Mouse (Mus musculus): ENCODE results near the gene Coa4.
A peak's percentile ranks its signal among the peaks of the same experiment; 100 is the strongest.
"Not testable (repeated sequence)": the region's sequence is repeated elsewhere in the genome, so short reads cannot be mapped to it uniquely, and the experiment has no call there.

Coa4 gene

GRCm38 (mm10) chr7:100559331-100559730, 22.5 kb downstream of the Coa4 start:
- DNase-seq (ENCODE audit: extremely low spot score, low read depth, low spot score), result no peak

DNA sequence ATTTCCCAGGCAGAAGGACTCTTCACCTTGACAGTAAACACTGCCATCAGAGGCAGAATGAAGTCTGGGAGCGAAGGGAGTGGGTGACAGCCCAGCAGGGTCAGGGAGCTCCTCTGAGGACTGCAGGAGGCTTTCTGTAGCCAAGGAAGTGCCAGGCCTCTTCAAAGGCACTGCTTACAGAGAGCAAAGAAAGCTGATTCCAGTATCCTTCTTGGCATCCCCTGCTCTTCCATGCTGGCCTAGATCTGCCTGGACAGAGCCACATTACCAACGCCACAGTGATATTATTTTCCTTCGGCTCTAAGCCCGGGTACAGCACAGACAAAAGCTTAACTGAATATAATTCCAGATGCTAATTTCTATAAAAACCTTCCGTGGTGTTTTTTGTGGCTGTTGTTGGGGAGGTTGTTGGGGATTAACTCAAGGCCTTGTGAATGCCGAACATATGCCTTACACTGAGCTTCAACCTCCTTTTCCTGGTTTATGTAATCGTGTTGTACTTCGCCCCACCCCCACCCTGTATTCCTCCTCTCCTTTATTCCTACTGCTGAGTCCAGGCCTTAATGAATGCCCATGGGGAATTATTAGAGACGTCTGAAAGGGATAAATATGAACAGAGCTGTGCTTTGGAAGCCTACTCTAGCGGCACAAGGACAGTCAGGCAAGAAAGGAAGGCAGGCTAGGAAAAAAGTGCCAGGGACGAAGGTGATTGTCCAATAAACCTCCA, 25.2 kb downstream of the Coa4 start:
- DNase-seq (ENCODE audit: extremely low spot score, low read depth, low spot score), result no peak

DNA sequence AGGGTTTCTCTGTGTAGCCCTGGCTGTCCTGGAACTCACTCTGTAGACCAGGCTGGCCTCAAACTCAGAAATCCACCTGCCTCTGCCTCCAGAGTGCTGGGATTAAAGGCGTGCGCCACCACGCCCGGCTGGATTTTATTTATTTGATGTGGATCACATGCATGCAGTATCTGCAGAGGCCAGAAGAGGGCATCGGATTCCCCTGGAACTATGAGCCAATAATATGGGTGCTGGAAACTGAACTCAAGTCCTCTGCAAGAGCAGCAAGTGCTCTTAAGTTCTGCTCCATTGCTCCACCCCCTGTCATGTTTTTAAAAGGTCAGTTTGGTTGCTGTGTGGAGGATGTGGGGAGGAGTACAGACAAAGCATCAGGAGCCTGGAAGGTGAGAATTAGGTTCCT, 30.4 kb downstream of the Coa4 start:
- DNase-seq (ENCODE audit: extremely low spot score, low read depth, low spot score), result not testable (repeated sequence)

- no peak for DNase-seq (ENCODE audit: extremely low spot score, low read depth, low spot score)
These were observed 33.0 kb downstream of the Coa4 start for GRCm38 (mm10) chr7:100569907-100570306.

DNA sequence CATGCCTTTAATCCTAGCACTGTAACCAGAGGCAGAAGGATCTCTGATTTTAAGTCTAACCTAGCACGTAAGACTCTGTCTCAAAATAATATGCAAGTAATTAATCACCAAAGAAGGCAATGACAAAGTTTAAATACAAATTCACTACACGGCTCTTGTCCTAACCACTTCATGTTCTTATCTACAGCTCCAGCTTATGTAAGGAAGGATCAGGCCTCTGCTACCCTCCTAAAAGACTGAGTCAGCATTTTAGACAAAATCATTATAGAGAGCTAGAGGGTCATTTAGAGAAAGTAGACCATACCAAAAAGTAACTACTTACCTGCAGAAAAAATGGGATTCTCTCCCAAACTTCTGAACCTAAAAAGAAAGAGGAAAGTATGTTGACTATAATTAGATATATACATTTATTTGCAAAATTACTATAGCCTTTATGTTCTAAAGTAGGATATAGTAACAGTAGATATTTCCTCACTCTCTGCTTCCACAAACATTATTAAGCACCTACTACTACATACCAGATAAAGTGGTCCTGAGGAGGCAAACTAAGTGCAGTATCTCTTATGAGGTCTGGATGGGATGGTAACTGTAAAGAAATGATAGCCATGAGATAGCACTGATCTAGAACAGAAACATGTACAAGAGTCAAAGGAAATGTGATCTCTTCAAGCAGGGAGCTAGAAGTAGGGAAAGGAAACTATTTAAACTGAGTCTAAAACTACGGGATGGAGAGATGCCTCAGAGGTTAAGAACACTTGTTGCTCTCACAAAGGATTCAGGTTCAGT, 34.3 kb downstream of the Coa4 start:
- DNase-seq (ENCODE audit: extremely low spot score, low read depth, low spot score), result no peak

DNA sequence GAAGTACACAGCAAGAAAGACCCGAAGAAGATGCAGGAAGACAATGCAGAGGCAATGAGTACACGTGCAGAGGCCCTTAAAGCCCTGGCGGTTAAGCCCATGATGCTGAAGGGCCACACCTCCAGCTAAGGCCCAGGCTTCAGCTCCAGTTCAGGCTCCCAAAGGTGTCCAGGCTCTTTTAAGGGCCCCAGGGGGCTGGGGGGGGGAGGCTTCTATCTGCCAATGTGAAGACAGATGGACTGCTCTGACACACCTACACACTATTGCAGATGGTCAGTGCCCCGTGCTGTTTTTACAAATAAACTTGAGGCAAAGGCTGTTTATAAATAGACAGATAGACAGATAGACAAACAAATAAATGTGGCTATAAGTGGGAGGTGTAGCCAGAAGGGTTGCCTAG, 35.2 kb downstream of the Coa4 start:
- DNase-seq (ENCODE audit: extremely low spot score, low read depth, low spot score), result no peak

DNA sequence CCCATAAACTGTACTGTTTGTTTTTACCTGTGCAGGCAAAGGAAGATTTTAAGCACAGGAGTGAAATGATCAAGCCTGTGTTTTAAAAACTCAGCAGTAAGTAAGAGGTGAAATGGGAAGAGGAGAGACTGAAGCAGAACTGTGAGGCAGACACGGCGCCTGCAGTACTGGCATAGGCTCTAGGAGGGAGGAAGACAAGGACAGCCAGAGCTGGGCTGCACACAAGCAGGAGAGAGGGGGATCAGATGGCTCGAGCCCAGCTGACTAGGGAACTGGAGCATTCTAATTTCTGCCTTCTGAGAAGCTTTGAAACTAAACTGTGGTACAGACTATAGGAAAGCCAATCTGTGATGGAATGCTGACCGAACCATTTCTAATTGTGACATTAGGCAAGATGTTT, 35.8 kb downstream of the Coa4 start:
- no peak for DNase-seq (ENCODE audit: extremely low spot score, low read depth, low spot score)

DNA sequence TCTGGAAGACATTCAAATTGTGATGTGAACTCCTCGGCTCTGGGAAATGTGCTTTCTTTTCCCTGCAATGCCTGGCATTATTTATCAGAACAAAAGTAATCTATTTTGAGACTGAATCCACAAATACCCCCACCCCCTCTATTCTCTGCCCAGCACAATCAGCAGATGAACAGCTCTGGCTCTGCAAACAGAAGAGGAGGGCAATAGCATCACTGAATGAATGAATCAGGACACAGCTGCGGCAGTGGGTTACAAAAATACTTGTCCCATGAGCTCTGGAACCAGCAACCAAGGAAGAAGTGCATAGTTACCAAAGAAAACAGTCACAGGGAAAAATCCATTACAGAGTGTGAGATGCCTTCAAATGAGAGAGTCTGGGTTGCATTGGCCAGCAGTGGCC, 41.9 kb downstream of the Coa4 start:
- no peak for DNase-seq (ENCODE audit: extremely low spot score, low read depth, low spot score)

- no peak for DNase-seq (ENCODE audit: extremely low spot score, low read depth, low spot score)
These were observed 45.4 kb downstream of the Coa4 start for GRCm38 (mm10) chr7:100582235-100582634.

GRCm38 (mm10) chr7:100582727-100583236, 45.9 kb downstream of the Coa4 start:
- DNase-seq (ENCODE audit: extremely low spot score, low read depth, low spot score), result peak; percentile 76

DNA sequence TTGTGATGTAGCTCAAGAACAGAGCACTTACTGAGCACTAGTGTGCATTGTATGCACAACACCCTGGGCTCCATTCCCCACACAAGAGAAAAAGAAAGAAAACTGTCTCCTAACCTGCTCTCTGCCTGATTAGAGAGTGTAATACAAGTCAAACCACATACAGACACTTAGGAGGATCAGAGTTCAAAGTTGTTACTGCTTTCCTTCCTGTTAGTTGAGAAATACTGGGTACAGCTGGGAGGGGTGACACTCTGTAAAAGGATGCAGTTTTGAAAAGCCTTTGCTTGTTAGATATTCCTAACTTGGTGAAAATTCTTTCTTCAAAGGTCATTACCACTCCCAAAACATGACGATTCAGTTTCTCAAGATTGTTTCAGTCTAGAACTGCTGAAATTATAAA, 52.9 kb downstream of the Coa4 start:
- no peak for DNase-seq (ENCODE audit: extremely low spot score, low read depth, low spot score)

Measured in hindlimb bud, embryonic 11.5 days (tissue).